Mouse (Mus musculus): Measurements from ENCODE around the gene Gm3854. TPM values are rescaled to one million over a fixed set of nuclear protein-coding genes. Genes with fewer than 3 reads are reported as not detected.
A peak's percentile ranks its signal among the peaks of the same experiment; 100 is the strongest.

Gm3854 gene
- total RNA-seq, 2 experiments from 2014 or later, result 0.70 to 0.79 TPM

DNA sequence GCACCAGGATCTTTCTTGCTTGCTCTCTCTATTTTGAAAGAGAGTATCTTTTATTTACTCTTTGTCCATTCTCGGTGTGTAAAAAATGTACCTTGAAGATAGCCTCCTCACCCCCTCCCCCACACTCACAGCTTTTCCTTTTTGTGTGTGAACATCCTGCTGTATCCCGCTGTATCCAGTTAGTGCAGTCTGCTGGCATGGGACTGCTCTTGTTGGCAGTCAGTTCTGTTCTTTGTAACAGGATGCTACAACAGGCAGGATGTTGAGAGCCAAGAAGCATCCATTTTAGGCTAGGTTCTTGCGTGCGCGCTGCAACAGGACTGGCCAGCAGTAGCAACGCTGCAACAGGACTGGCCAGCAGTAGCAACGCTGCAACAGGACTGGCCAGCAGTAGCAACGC is 43.4 kb downstream of the Gm3854 start:
- peak in 1 of 2 experiments; percentile 8 for DNase-seq

DNA sequence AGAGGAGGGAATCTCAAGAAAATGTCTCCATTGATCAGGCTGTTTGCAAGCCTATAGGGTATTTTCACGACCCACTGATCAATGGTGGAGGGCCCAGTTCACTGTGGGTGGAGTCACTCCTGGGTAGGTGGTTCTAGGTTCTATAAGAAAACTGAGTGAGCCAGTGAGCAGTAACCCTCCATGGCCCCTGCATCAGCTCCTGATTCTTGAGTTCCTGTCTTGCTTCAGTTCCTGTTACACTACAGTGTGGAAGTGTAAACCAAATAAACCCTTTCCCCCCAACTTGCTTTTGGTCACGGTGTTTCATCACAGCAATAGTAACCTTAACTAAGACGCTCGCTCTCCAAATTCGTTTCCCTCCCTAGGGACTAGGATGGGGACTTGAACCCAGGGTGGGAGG is 45.4 kb downstream of the Gm3854 start:
- no peak for DNase-seq

DNA sequence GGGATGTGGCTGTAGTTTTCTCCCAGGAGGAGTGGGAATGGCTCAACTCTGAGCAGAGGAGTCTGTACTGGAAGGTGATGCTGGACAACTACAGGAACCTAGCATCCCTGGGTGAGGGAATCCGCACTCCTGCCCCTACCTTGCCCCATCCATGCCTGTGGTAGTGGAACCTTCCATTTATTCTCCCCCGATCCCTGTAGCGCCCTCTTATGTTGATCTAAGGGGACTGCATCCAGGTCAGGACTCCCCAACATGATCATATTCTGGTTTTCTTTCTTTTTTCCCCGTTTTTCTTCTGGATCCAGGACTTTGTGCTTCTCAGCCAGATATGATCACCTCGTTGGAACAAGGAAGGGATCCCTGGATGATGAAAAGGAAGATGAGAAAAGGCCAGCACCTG is 45.9 kb downstream of the Gm3854 start:
- no peak for DNase-seq

GRCm38 (mm10) chr7:6397996-6398975 is 54.7 kb downstream of the Gm3854 start, which contains the start of gene Smim17:
Gene Smim17 (plus strand): TSS chr7:6398715.
- DNase-seq, result peak; percentile 60 to 71

Other genes with a start within 250 kb of the Gm3854 start
- 10 to 100 TPM; 35.1 to 50.9 TPM for gene Zfp787, start 187.8 kb upstream of the Gm3854 start, total RNA-seq (2021)
- 10 to 100 TPM; 26.4 to 35.9 TPM for gene Zfp444, start 171.5 kb upstream of the Gm3854 start, total RNA-seq (2021)
- gene Galp, start 146.7 kb upstream of the Gm3854 start, total RNA-seq (2021), result not detected
- not detected for gene Zscan5b, start 121.5 kb upstream of the Gm3854 start, total RNA-seq (2021)
- gene Epp13, start 91.0 kb upstream of the Gm3854 start, total RNA-seq (2021), result not detected
- gene Zfp667, start 57.2 kb upstream of the Gm3854 start, total RNA-seq (2021), result 1 to 10 TPM; 5.9 to 9.8 TPM
- 1 to 10 TPM; 2.1 to 3.2 TPM for gene Zfp583, start 12.5 kb upstream of the Gm3854 start, total RNA-seq (2021)
- 1 to 10 TPM; 1.8 to 3.2 TPM for gene Zfp78, start 19.5 kb downstream of the Gm3854 start, total RNA-seq (2021)
- 1 to 10 TPM; 2.2 to 2.8 TPM for gene Zfp28, start 39.5 kb downstream of the Gm3854 start, total RNA-seq (2021)
- gene Smim17, start 55.0 kb downstream of the Gm3854 start, total RNA-seq (2021), result under 1 TPM; 0.13 to 0.66 TPM
- gene Gm20715, start 66.5 kb downstream of the Gm3854 start, total RNA-seq (2021), result not detected
- not detected for gene Olfr1344, start 94.9 kb downstream of the Gm3854 start, total RNA-seq (2021)
- gene Olfr1336, start 112.4 kb downstream of the Gm3854 start, total RNA-seq (2021), result not detected
- not detected for gene Olfr1346, start 123.3 kb downstream of the Gm3854 start, total RNA-seq (2021)
- not detected for gene Olfr5, start 143.2 kb downstream of the Gm3854 start, total RNA-seq (2021)
- gene Olfr1347, start 156.0 kb downstream of the Gm3854 start, total RNA-seq (2021), result not detected
- not detected for gene Olfr1348, start 165.0 kb downstream of the Gm3854 start, total RNA-seq (2021)
- not detected for gene Olfr1349, start 179.2 kb downstream of the Gm3854 start, total RNA-seq (2021)
- not detected for gene Olfr1350, start 221.1 kb downstream of the Gm3854 start, total RNA-seq (2021)

All from adrenal gland, postnatal 36 days (tissue).